Mouse (Mus musculus) limb, embryonic 14.5 days (tissue): ENCODE measurements at regions not wholly inside any gene's neighbourhood (a gene's known extent, or its start where the extent isn't known, plus 50 kb on each side); places are given as distances from the start of the nearest gene placed in this dataset.
A peak's percentile ranks its signal among the peaks of the same experiment; 100 is the strongest.

Experiments used
- ATAC-seq: fragments of 200-750 bp; cut with Nextera tagmentation; 2 replicates; pipeline ENCODE4 v1.8.0; 2017; ENCODE audit warnings: low read depth, moderate number of reproducible peaks, moderate TSS enrichment; ENCODE audit not compliant: low FRiP score
- DNase-seq: peaks from one replicate; pipeline ENCODE4 v3.0.0-alpha.2; 2015; ENCODE audit warnings: low spot score
- H3K27ac ChIP-seq: fragments of 300-500 bp; sonication (generic); replicated peaks from 2 replicates; pipeline ENCODE4 v1.5.1; 2014; ENCODE audit warnings: low read depth, mild to moderate bottlenecking, low read length, moderate library complexity, mixed read lengths
- H3K27me3 ChIP-seq: fragments of 300-500 bp; sonication (generic); 2 replicates; pipeline ENCODE4 v1.6.1; 2014; ENCODE audit warnings: low read length, mixed read lengths; ENCODE audit not compliant: control insufficient read depth, insufficient read depth
- H3K36me3 ChIP-seq: fragments of 300-500 bp; sonication (generic); 2 replicates; pipeline ENCODE4 v1.6.1; 2014; ENCODE audit warnings: mild to moderate bottlenecking, low read length, moderate library complexity, mixed read lengths; ENCODE audit not compliant: control insufficient read depth, insufficient read depth
- H3K4me1 ChIP-seq: fragments of 300-500 bp; sonication (generic); 2 replicates; pipeline ENCODE4 v1.6.1; 2014; ENCODE audit warnings: antibody characterized with exemption, low read length, mixed read lengths; ENCODE audit not compliant: control insufficient read depth, insufficient read depth
- H3K4me2 ChIP-seq: fragments of 300-500 bp; sonication (generic); replicated peaks from 2 replicates; pipeline ENCODE4 v1.6.1; 2014; ENCODE audit warnings: low read depth, mild to moderate bottlenecking, low read length, moderate library complexity; ENCODE audit not compliant: severe bottlenecking
- H3K4me3 ChIP-seq: fragments of 300-500 bp; sonication (generic); replicated peaks from 2 replicates; pipeline ENCODE4 v1.5.1; 2014; ENCODE audit warnings: low read length
- H3K9ac ChIP-seq: fragments of 300-500 bp; sonication (generic); 2 replicates; pipeline ENCODE4 v1.6.1; 2014; ENCODE audit warnings: mild to moderate bottlenecking, low read depth, low read length, moderate library complexity; ENCODE audit not compliant: severe bottlenecking
- H3K9me3 ChIP-seq: fragments of 300-500 bp; sonication (generic); 2 replicates; pipeline ENCODE4 v1.6.1; 2016; ENCODE audit warnings: low read length; ENCODE audit not compliant: control insufficient read depth
- POLR2A ChIP-seq: fragments of 200-500 bp; IDR thresholded peaks from 2 replicates; pipeline ENCODE4 v1.8.0; 2012; ENCODE audit warnings: inconsistent platforms, mild to moderate bottlenecking, moderate library complexity, borderline replicate concordance; ENCODE audit not compliant: insufficient read depth, insufficient read length; ENCODE audit errors: extremely low read depth
- WGBS: fragments of 180-500 bp; shearing (Covaris S2); extraction: QIAGEN DNeasy Blood & Tissue Kit; methylation state at CpG from one replicate; pipeline ENCODE4 v1.1.7; 2014; 5-methylcytosine and 5-hydroxymethylcytosine counted together

- DNase-seq (no peak), ATAC-seq (no peak)
- no peaks in the 10 kb centered on the region for H3K9me3 ChIP-seq
- H3K36me3 ChIP-seq: no peaks in the 10 kb centered on the region
- no peaks in the 10 kb centered on the region for H3K27me3 ChIP-seq
- H3K9ac ChIP-seq: no peak overlapping the region
- H3K4me2 ChIP-seq: no peak overlapping the region
- no peak overlapping the region for H3K27ac ChIP-seq
- no peak for TF ChIP-seq POLR2A
- peaks cover 20% of the 10 kb centered on the region for H3K4me1 ChIP-seq
- 53% methylated on average over 1 of the region's 1 CpGs for WGBS
- no peak overlapping the region for H3K4me3 ChIP-seq
Measured at GRCm38 (mm10) chr1:186417101-186417500, 288.7 kb downstream of the Tgfb2 start.

GRCm38 (mm10) chr1:186415321-186415720 lies 290.5 kb downstream of the Tgfb2 start:
- H3K27ac ChIP-seq: no peak overlapping the region
- no peaks in the 10 kb centered on the region for H3K36me3 ChIP-seq
- no peak overlapping the region for H3K9ac ChIP-seq
- WGBS: 82% methylated on average over 4 of the region's 4 CpGs
- no peak for DNase-seq
- H3K4me2 ChIP-seq: no peak overlapping the region
- H3K27me3 ChIP-seq: no peaks in the 10 kb centered on the region
- peaks cover 22% of the 10 kb centered on the region for H3K4me1 ChIP-seq
- no peak for TF ChIP-seq POLR2A
- no peak for ATAC-seq
- H3K4me3 ChIP-seq: no peak overlapping the region
- no peaks in the 10 kb centered on the region for H3K9me3 ChIP-seq

GRCm38 (mm10) chr1:186413886-186414245 lies 291.9 kb downstream of the Tgfb2 start:
- DNase-seq: no peak
- 74% methylated on average over 6 of the region's 6 CpGs for WGBS
- peak overlapping the region; percentile 69; the same call in 1 of the 2 replicates for H3K27ac ChIP-seq

GRCm38 (mm10) chr1:186413064-186413885 lies 292.5 kb downstream of the Tgfb2 start:
- Histone ChIP-seq H3K27ac (peak overlapping the region; percentile 69), H3K36me3 (no peaks in the 10 kb centered on the region), H3K4me3 (no peak overlapping the region), H3K9ac (no peak overlapping the region), H3K4me2 (no peak overlapping the region; the same call in 1 of the 2 replicates), H3K9me3 (no peaks in the 10 kb centered on the region), H3K27me3 (no peaks in the 10 kb centered on the region), H3K4me1 (peaks cover 34% of the 10 kb centered on the region)
- peak; percentile 71; the same call in 1 of the 2 replicates for ATAC-seq
- no peak for TF ChIP-seq POLR2A
- DNase-seq: peak; percentile 55
- WGBS: 41% methylated on average over 19 of the region's 21 CpGs

More at GRCm38 (mm10) chr1:186413886-186414245, 291.9 kb downstream of the Tgfb2 start:
- no peak for ATAC-seq
- TF ChIP-seq POLR2A: no peak
- Histone ChIP-seq H3K9ac (no peak overlapping the region), H3K27me3 (no peaks in the 10 kb centered on the region), H3K36me3 (no peaks in the 10 kb centered on the region), H3K4me1 (peaks cover 30% of the 10 kb centered on the region), H3K4me2 (no peak overlapping the region), H3K4me3 (no peak overlapping the region), H3K9me3 (no peaks in the 10 kb centered on the region)

GRCm38 (mm10) chr1:186412296-186412695 lies 293.5 kb downstream of the Tgfb2 start:
- Histone ChIP-seq H3K4me3 (no peak overlapping the region), H3K4me2 (no peak overlapping the region), H3K27me3 (no peaks in the 10 kb centered on the region), H3K36me3 (no peaks in the 10 kb centered on the region), H3K9ac (no peak overlapping the region), H3K4me1 (peaks cover 34% of the 10 kb centered on the region), H3K9me3 (no peaks in the 10 kb centered on the region), H3K27ac (no peak overlapping the region)
- no peak for TF ChIP-seq POLR2A
- DNase-seq: no peak
- 72% methylated on average over 2 of the region's 2 CpGs for WGBS
- no peak for ATAC-seq
